Mouse (Mus musculus) hindbrain, embryonic 13.5 days (tissue): ENCODE data around the gene Rpl29. TPM values are rescaled to one million over a fixed set of nuclear protein-coding genes. Genes with fewer than 3 reads are reported as not detected.

Experiments
- ATAC-seq: fragments of 200-750 bp; cut with Nextera tagmentation; 2 replicates; pipeline ENCODE4 v1.8.0; 2017; ENCODE audit warnings: moderate TSS enrichment; ENCODE audit not compliant: low FRiP score
- H3K27ac ChIP-seq: fragments of 300-500 bp; sonication (generic); 2 replicates; pipeline ENCODE4 v1.5.1; 2015; ENCODE audit warnings: inconsistent platforms, mild to moderate bottlenecking, moderate library complexity
- H3K27me3 ChIP-seq: fragments of 300-500 bp; sonication (generic); 2 replicates; pipeline ENCODE4 v1.6.1; 2015; ENCODE audit warnings: mild to moderate bottlenecking, inconsistent platforms
- H3K36me3 ChIP-seq: fragments of 300-500 bp; sonication (generic); 2 replicates; pipeline ENCODE4 v1.6.1; 2015; ENCODE audit warnings: mild to moderate bottlenecking, inconsistent platforms
- H3K4me1 ChIP-seq: fragments of 300-500 bp; sonication (generic); replicated peaks from 2 replicates; pipeline ENCODE4 v1.6.1; 2015; ENCODE audit warnings: inconsistent platforms
- H3K4me2 ChIP-seq: fragments of 300-500 bp; sonication (generic); 2 replicates; pipeline ENCODE4 v1.6.1; 2015; ENCODE audit warnings: inconsistent platforms, mild to moderate bottlenecking, moderate library complexity
- H3K4me3 ChIP-seq: fragments of 300-500 bp; sonication (generic); 2 replicates; pipeline ENCODE4 v1.5.1; 2015; ENCODE audit warnings: mild to moderate bottlenecking, inconsistent platforms
- H3K9ac ChIP-seq: fragments of 300-500 bp; sonication (generic); 2 replicates; pipeline ENCODE4 v1.6.1; 2015; ENCODE audit warnings: mild to moderate bottlenecking, inconsistent platforms
- H3K9me3 ChIP-seq: fragments of 300-500 bp; sonication (generic); 2 replicates; pipeline ENCODE4 v1.6.1; 2016; ENCODE audit warnings: inconsistent platforms
- WGBS: fragments of 180-500 bp; shearing (Covaris S2); methylation state at CpG from one replicate; pipeline ENCODE4 v1.1.7; 2015; 5-methylcytosine and 5-hydroxymethylcytosine counted together
- polyA plus RNA-seq: library from polyadenylated mRNA; unstranded; fragments of >200 nt; fragmentation: Nextera tagmentation; extraction: Ambion mirVana; gene quantifications from 2 replicates; pipeline ENCODE4 v1.2.1, GENCODE M21; 2015

The Rpl29 gene
- polyA plus RNA-seq, 1 experiment from 2014 or later, result 704 TPM

GRCm38 (mm10) chr9:106450661-106451060 lies 21.4 kb downstream of the Rpl29 start:
- 0 out of 2 replicates have a peak, but pooled peaks cover 3% of the 10 kb centered on the region for H3K27me3 ChIP-seq
- no peak overlapping the region for H3K27ac ChIP-seq
- no peaks in the 10 kb centered on the region for H3K36me3 ChIP-seq
- no peak overlapping the region for H3K4me3 ChIP-seq
- H3K4me1 ChIP-seq, result peaks cover 77% of the 10 kb centered on the region
- no peak overlapping the region; the same call in 1 of the 2 replicates for H3K4me2 ChIP-seq
- ATAC-seq, result no peak
- H3K9me3 ChIP-seq, result no peaks in the 10 kb centered on the region
- H3K9ac ChIP-seq, result no peak overlapping the region
- WGBS, result 34% methylated on average over 9 of the region's 9 CpGs

GRCm38 (mm10) chr9:106451298-106451697 lies 22.0 kb downstream of the Rpl29 start:
- H3K9ac ChIP-seq, result no peak overlapping the region
- no peak for ATAC-seq
- H3K9me3 ChIP-seq, result no peaks in the 10 kb centered on the region
- H3K36me3 ChIP-seq, result no peaks in the 10 kb centered on the region
- no peak overlapping the region for H3K4me3 ChIP-seq
- H3K27ac ChIP-seq, result no peak overlapping the region
- 74% methylated on average over 11 of the region's 11 CpGs for WGBS
- no peak overlapping the region for H3K4me2 ChIP-seq
- peaks cover 77% of the 10 kb centered on the region for H3K4me1 ChIP-seq
- H3K27me3 ChIP-seq, result 0 out of 2 replicates have a peak, but pooled peaks cover 3% of the 10 kb centered on the region

- no peak for ATAC-seq
- H3K9ac ChIP-seq, result no peak overlapping the region; the same call in 1 of the 2 replicates
Measured at GRCm38 (mm10) chr9:106451899-106452298, 22.6 kb downstream of the Rpl29 start.

GRCm38 (mm10) chr9:106452351-106452750 lies 23.1 kb downstream of the Rpl29 start:
- Histone ChIP-seq H3K9ac (peak overlapping the region; percentile 94), H3K27ac (peak overlapping the region; percentile 97), H3K4me1 (peaks cover 79% of the 10 kb centered on the region), H3K36me3 (0 out of 2 replicates have a peak, but pooled peaks cover 3% of the 10 kb centered on the region), H3K27me3 (0 out of 2 replicates have a peak, but pooled peaks cover 3% of the 10 kb centered on the region), H3K4me3 (peak overlapping the region; percentile 79), H3K4me2 (peak overlapping the region; percentile 100), H3K9me3 (no peaks in the 10 kb centered on the region)
- ATAC-seq, result no peak
- WGBS, result 24% methylated on average over 6 of the region's 6 CpGs

More at GRCm38 (mm10) chr9:106451899-106452298, 22.6 kb downstream of the Rpl29 start:
- H3K27ac ChIP-seq, result no peak overlapping the region
- 0 out of 2 replicates have a peak, but pooled peaks cover 2% of the 10 kb centered on the region for H3K36me3 ChIP-seq
- WGBS, result 60% methylated on average over 2 of the region's 2 CpGs
- peaks cover 77% of the 10 kb centered on the region for H3K4me1 ChIP-seq
- H3K9me3 ChIP-seq, result no peaks in the 10 kb centered on the region
- H3K4me2 ChIP-seq, result no peak overlapping the region
- no peak overlapping the region for H3K4me3 ChIP-seq
- H3K27me3 ChIP-seq, result 0 out of 2 replicates have a peak, but pooled peaks cover 3% of the 10 kb centered on the region

GRCm38 (mm10) chr9:106452821-106453220 lies 23.6 kb downstream of the Rpl29 start:
- 0 out of 2 replicates have a peak, but pooled peaks cover 3% of the 10 kb centered on the region for H3K27me3 ChIP-seq
- no peak for ATAC-seq
- H3K27ac ChIP-seq, result peak overlapping the region; percentile 97
- H3K9me3 ChIP-seq, result no peaks in the 10 kb centered on the region
- H3K4me1 ChIP-seq, result peaks cover 80% of the 10 kb centered on the region
- peak overlapping the region; percentile 79 for H3K4me3 ChIP-seq
- 6% methylated on average over 7 of the region's 7 CpGs for WGBS
- 0 out of 2 replicates have a peak, but pooled peaks cover 4% of the 10 kb centered on the region for H3K36me3 ChIP-seq
- H3K4me2 ChIP-seq, result peak overlapping the region; percentile 100
- H3K9ac ChIP-seq, result peak overlapping the region; percentile 94

- Histone ChIP-seq H3K36me3 (0 out of 2 replicates have a peak, but pooled peaks cover 8% of the 10 kb centered on the region), H3K9ac (peak within 1 kb of the TSS; percentile 94), H3K4me2 (peak within 1 kb of the TSS; percentile 100), H3K27ac (peak within 1 kb of the TSS; percentile 97), H3K9me3 (no peaks in the 10 kb centered on the region), H3K4me3 (peak within 1 kb of the TSS; percentile 79), H3K27me3 (0 out of 2 replicates have a peak, but pooled peaks cover 3% of the 10 kb centered on the region), H3K4me1 (peaks cover 80% of the 10 kb centered on the region)
- under 1% methylated on average over 53 of the region's 74 CpGs for WGBS
- ATAC-seq, result peak; percentile 69
Measured at GRCm38 (mm10) chr9:106453271-106454070, 24.2 kb downstream of the Rpl29 start, which contains the start of gene Pcbp4. Gene Pcbp4 (plus strand): TSS chr9:106453291.

GRCm38 (mm10) chr9:106454071-106454761 lies 25.0 kb downstream of the Rpl29 start:
- under 1% methylated on average over 15 of the region's 20 CpGs for WGBS
- Histone ChIP-seq H3K9ac (peak overlapping the region; percentile 94), H3K27ac (peak overlapping the region; percentile 97), H3K4me1 (peaks cover 80% of the 10 kb centered on the region), H3K27me3 (0 out of 2 replicates have a peak, but pooled peaks cover 3% of the 10 kb centered on the region), H3K4me3 (peak overlapping the region; percentile 79), H3K9me3 (no peaks in the 10 kb centered on the region), H3K4me2 (peak overlapping the region; percentile 100), H3K36me3 (0 out of 2 replicates have a peak, but pooled peaks cover 8% of the 10 kb centered on the region)
- ATAC-seq, result peak; percentile 15

- WGBS, result 1% methylated on average over 17 of the region's 17 CpGs
- Histone ChIP-seq H3K9me3 (no peaks in the 10 kb centered on the region), H3K9ac (peak overlapping the region; percentile 94), H3K27ac (peak overlapping the region; percentile 97), H3K4me2 (peak overlapping the region; percentile 100), H3K4me1 (peaks cover 84% of the 10 kb centered on the region), H3K27me3 (0 out of 2 replicates have a peak, but pooled peaks cover 3% of the 10 kb centered on the region), H3K36me3 (peaks cover 12% of the 10 kb centered on the region; the same call in 1 of the 2 replicates), H3K4me3 (peak overlapping the region; percentile 79)
- ATAC-seq, result peak; percentile 26
Measured at GRCm38 (mm10) chr9:106454888-106455681, 25.8 kb downstream of the Rpl29 start.

- WGBS, result 20% methylated on average over 15 of the region's 15 CpGs
- H3K4me1 ChIP-seq, result peaks cover 78% of the 10 kb centered on the region
- ATAC-seq, result no peak
Measured at GRCm38 (mm10) chr9:106456325-106457162, 27.3 kb downstream of the Rpl29 start.

GRCm38 (mm10) chr9:106457163-106457559 lies 27.9 kb downstream of the Rpl29 start:
- Histone ChIP-seq H3K9me3 (no peaks in the 10 kb centered on the region), H3K36me3 (peaks cover 32% of the 10 kb centered on the region), H3K4me1 (peaks cover 76% of the 10 kb centered on the region), H3K4me3 (peak overlapping the region; percentile 79), H3K27ac (peak overlapping the region; percentile 97), H3K4me2 (peak overlapping the region; percentile 100), H3K9ac (peak overlapping the region; percentile 94), H3K27me3 (no peaks in the 10 kb centered on the region)
- no peak for ATAC-seq
- WGBS, result 32% methylated on average over 9 of the region's 9 CpGs

More at GRCm38 (mm10) chr9:106456325-106457162, 27.3 kb downstream of the Rpl29 start:
- Histone ChIP-seq H3K9ac (peak overlapping the region; percentile 94), H3K27me3 (no peaks in the 10 kb centered on the region), H3K4me2 (peak overlapping the region; percentile 100), H3K36me3 (peaks cover 26% of the 10 kb centered on the region), H3K9me3 (no peaks in the 10 kb centered on the region), H3K4me3 (peak overlapping the region; percentile 79), H3K27ac (peak overlapping the region; percentile 97)
